Mouse (Mus musculus) intestine, embryonic 15.5 days (tissue): ENCODE measurements at regions not wholly inside any gene's neighbourhood (a gene's known extent, or its start where the extent isn't known, plus 50 kb on each side); places are given as distances from the start of the nearest gene placed in this dataset.
A peak's percentile ranks its signal among the peaks of the same experiment; 100 is the strongest.

Experiments
- ATAC-seq: fragments of 200-750 bp; cut with Nextera tagmentation; 2 replicates; pipeline ENCODE4 v1.8.0; 2017; ENCODE audit warnings: moderate TSS enrichment, moderate library complexity
- H3K27ac ChIP-seq: fragments of 300-500 bp; sonication (generic); 2 replicates; pipeline ENCODE4 v1.5.1; 2015; ENCODE audit warnings: mild to moderate bottlenecking, inconsistent platforms
- H3K27me3 ChIP-seq: fragments of 300-500 bp; sonication (generic); replicated peaks from 2 replicates; pipeline ENCODE4 v1.6.1; 2015; ENCODE audit warnings: inconsistent platforms
- H3K36me3 ChIP-seq: fragments of 300-500 bp; sonication (generic); 2 replicates; pipeline ENCODE4 v1.6.1; 2015; ENCODE audit warnings: inconsistent platforms
- H3K4me1 ChIP-seq: fragments of 300-500 bp; sonication (generic); replicated peaks from 2 replicates; pipeline ENCODE4 v1.6.1; 2015; ENCODE audit warnings: inconsistent platforms
- H3K4me2 ChIP-seq: fragments of 300-500 bp; sonication (generic); replicated peaks from 2 replicates; pipeline ENCODE4 v1.6.1; 2015; ENCODE audit warnings: mild to moderate bottlenecking, inconsistent platforms
- H3K4me3 ChIP-seq: fragments of 300-500 bp; sonication (generic); replicated peaks from 2 replicates; pipeline ENCODE4 v1.5.1; 2015; ENCODE audit warnings: inconsistent platforms
- H3K9ac ChIP-seq: fragments of 300-500 bp; sonication (generic); 2 replicates; pipeline ENCODE4 v1.6.1; 2015; ENCODE audit warnings: inconsistent platforms
- H3K9me3 ChIP-seq: fragments of 300-500 bp; sonication (generic); 2 replicates; pipeline ENCODE4 v1.6.1; 2016; ENCODE audit warnings: inconsistent platforms
- WGBS: fragments of 180-500 bp; shearing (Covaris S2); methylation state at CpG from one replicate; pipeline ENCODE4 v1.1.7; 2015; 5-methylcytosine and 5-hydroxymethylcytosine counted together

GRCm38 (mm10) chr17:87202958-87203720 is 62.6 kb downstream of the Mcfd2 start:
- H3K9me3 ChIP-seq: no peaks in the 10 kb centered on the region
- H3K4me3 ChIP-seq: no peak overlapping the region
- 0 out of 2 replicates have a peak overlapping the region, but pooled peaks have one; percentile 27 for H3K27ac ChIP-seq
- H3K4me1 ChIP-seq: peaks cover 28% of the 10 kb centered on the region
- H3K27me3 ChIP-seq: no peaks in the 10 kb centered on the region
- H3K4me2 ChIP-seq: no peak overlapping the region
- WGBS: 31% methylated on average over 5 of the region's 5 CpGs
- H3K36me3 ChIP-seq: no peaks in the 10 kb centered on the region
- 0 out of 2 replicates have a peak, but pooled peaks have one; percentile 29 for ATAC-seq
- no peak overlapping the region for H3K9ac ChIP-seq

- no peak overlapping the region for H3K9ac ChIP-seq
- no peak overlapping the region for H3K4me2 ChIP-seq
- peak; percentile 34; the same call in 1 of the 2 replicates for ATAC-seq
- H3K36me3 ChIP-seq: no peaks in the 10 kb centered on the region
- WGBS: 41% methylated on average over 6 of the region's 6 CpGs
- H3K27me3 ChIP-seq: no peaks in the 10 kb centered on the region
- H3K4me1 ChIP-seq: peaks cover 28% of the 10 kb centered on the region
- peak overlapping the region; percentile 54 for H3K27ac ChIP-seq
- H3K9me3 ChIP-seq: no peaks in the 10 kb centered on the region
- H3K4me3 ChIP-seq: no peak overlapping the region
Measured at GRCm38 (mm10) chr17:87202490-87202889, 63.2 kb downstream of the Mcfd2 start.

GRCm38 (mm10) chr17:87200721-87201242 is 65.0 kb downstream of the Mcfd2 start:
- 60% methylated on average over 3 of the region's 3 CpGs for WGBS
- peak; percentile 80 for ATAC-seq
- Histone ChIP-seq H3K9ac (no peak overlapping the region), H3K4me3 (no peak overlapping the region), H3K4me2 (no peak overlapping the region), H3K27me3 (no peaks in the 10 kb centered on the region), H3K27ac (peak overlapping the region; percentile 58), H3K36me3 (no peaks in the 10 kb centered on the region), H3K4me1 (peaks cover 28% of the 10 kb centered on the region), H3K9me3 (no peaks in the 10 kb centered on the region)

GRCm38 (mm10) chr17:87200134-87200533 is 65.6 kb downstream of the Mcfd2 start:
- H3K4me1 ChIP-seq: peaks cover 28% of the 10 kb centered on the region
- WGBS: 87% methylated on average over 2 of the region's 2 CpGs

GRCm38 (mm10) chr17:87199134-87199533 is 66.6 kb downstream of the Mcfd2 start:
- 77% methylated on average over 3 of the region's 3 CpGs for WGBS
- H3K27me3 ChIP-seq: no peaks in the 10 kb centered on the region
- H3K9me3 ChIP-seq: no peaks in the 10 kb centered on the region
- H3K4me1 ChIP-seq: peaks cover 28% of the 10 kb centered on the region
- no peak overlapping the region for H3K9ac ChIP-seq
- no peak overlapping the region for H3K4me2 ChIP-seq
- no peak for ATAC-seq
- H3K27ac ChIP-seq: no peak overlapping the region
- no peaks in the 10 kb centered on the region for H3K36me3 ChIP-seq
- no peak overlapping the region for H3K4me3 ChIP-seq

More at GRCm38 (mm10) chr17:87200134-87200533, 65.6 kb downstream of the Mcfd2 start:
- ATAC-seq: 0 out of 2 replicates have a peak, but pooled peaks have one; percentile 12
- Histone ChIP-seq H3K27me3 (no peaks in the 10 kb centered on the region), H3K4me2 (no peak overlapping the region), H3K9me3 (no peaks in the 10 kb centered on the region), H3K27ac (peak overlapping the region; percentile 58), H3K9ac (no peak overlapping the region), H3K36me3 (no peaks in the 10 kb centered on the region), H3K4me3 (no peak overlapping the region)

GRCm38 (mm10) chr17:87197434-87197833 is 68.3 kb downstream of the Mcfd2 start:
- H3K4me1 ChIP-seq: peaks cover 18% of the 10 kb centered on the region
- H3K27me3 ChIP-seq: no peaks in the 10 kb centered on the region
- no peak overlapping the region for H3K9ac ChIP-seq
- H3K27ac ChIP-seq: no peak overlapping the region
- no peaks in the 10 kb centered on the region for H3K9me3 ChIP-seq
- H3K4me2 ChIP-seq: no peak overlapping the region
- no peak overlapping the region for H3K4me3 ChIP-seq
- no peak for ATAC-seq
- H3K36me3 ChIP-seq: no peaks in the 10 kb centered on the region
- WGBS: 86% methylated on average over 4 of the region's 4 CpGs

- 0 out of 2 replicates have a peak, but pooled peaks cover 3% of the 10 kb centered on the region for H3K4me1 ChIP-seq
- no peaks in the 10 kb centered on the region for H3K9me3 ChIP-seq
- no peak overlapping the region for H3K4me3 ChIP-seq
- H3K9ac ChIP-seq: no peak overlapping the region
- H3K4me2 ChIP-seq: no peak overlapping the region
- H3K27ac ChIP-seq: no peak overlapping the region
- WGBS: 78% methylated on average over 11 of the region's 11 CpGs
- no peak for ATAC-seq
- no peaks in the 10 kb centered on the region for H3K27me3 ChIP-seq
- H3K36me3 ChIP-seq: no peaks in the 10 kb centered on the region
Measured at GRCm38 (mm10) chr17:87194639-87195038, 71.1 kb downstream of the Mcfd2 start.

- H3K9me3 ChIP-seq: no peaks in the 10 kb centered on the region
- no peaks in the 10 kb centered on the region for H3K36me3 ChIP-seq
- H3K27ac ChIP-seq: no peak overlapping the region
- ATAC-seq: no peak
- no peak overlapping the region for H3K4me2 ChIP-seq
- H3K9ac ChIP-seq: no peak overlapping the region
- no peaks in the 10 kb centered on the region for H3K27me3 ChIP-seq
- H3K4me3 ChIP-seq: no peak overlapping the region
- 23% methylated on average over 7 of the region's 7 CpGs for WGBS
- H3K4me1 ChIP-seq: 0 out of 2 replicates have a peak, but pooled peaks cover 3% of the 10 kb centered on the region
Measured at GRCm38 (mm10) chr17:87193482-87193881, 72.3 kb downstream of the Mcfd2 start.

GRCm38 (mm10) chr17:87189670-87190069 is 76.1 kb downstream of the Mcfd2 start:
- Histone ChIP-seq H3K4me1 (0 out of 2 replicates have a peak, but pooled peaks cover 3% of the 10 kb centered on the region), H3K4me3 (no peak overlapping the region), H3K27ac (no peak overlapping the region), H3K9me3 (no peaks in the 10 kb centered on the region), H3K27me3 (no peaks in the 10 kb centered on the region), H3K36me3 (no peaks in the 10 kb centered on the region), H3K9ac (no peak overlapping the region), H3K4me2 (no peak overlapping the region)
- no peak for ATAC-seq
- WGBS: 57% methylated on average over 3 of the region's 3 CpGs
